Mouse (Mus musculus) heart, postnatal 0 days (tissue): Measurements from ENCODE around the gene Susd6.

Experiments
- CTCF ChIP-seq: IDR thresholded peaks from 2 replicates; pipeline ENCODE4 v1.5.1; 2016; ENCODE audit warnings: antibody characterized with exemption, control low read depth, low read depth
- EP300 ChIP-seq: IDR thresholded peaks from 2 replicates; pipeline ENCODE4 v1.6.1; 2016; ENCODE audit warnings: antibody characterized with exemption, low read depth

- TF ChIP-seq EP300 (no peak), CTCF (no peak)
Observed at GRCm38 (mm10) chr12:80843236-80843635, 52.9 kb downstream of the Susd6 start.
